Mouse (Mus musculus) heart, postnatal 0 days (tissue): ENCODE measurements around the gene Ccdc167. TPM values are rescaled to one million over a fixed set of nuclear protein-coding genes. Genes with fewer than 3 reads are reported as not detected.

Source experiments
- ATAC-seq: fragments of 200-750 bp; cut with Nextera tagmentation; 2 replicates; pipeline ENCODE4 v1.8.0; 2017; ENCODE audit warnings: low read depth, moderate number of reproducible peaks, moderate library complexity; ENCODE audit not compliant: insufficient read depth
- DNase-seq: peaks from one replicate; pipeline ENCODE4 v3.0.0-alpha.2; 2016; ENCODE audit warnings: low spot score
- H3K27ac ChIP-seq: fragments of 300-500 bp; sonication (generic); 2 replicates; pipeline ENCODE4 v1.5.1; 2014; ENCODE audit warnings: low read depth, mild to moderate bottlenecking
- H3K27me3 ChIP-seq: fragments of 300-500 bp; sonication (generic); 2 replicates; pipeline ENCODE4 v1.6.1; 2014; ENCODE audit warnings: low read length, mixed read lengths; ENCODE audit not compliant: control insufficient read depth, insufficient read depth
- H3K36me3 ChIP-seq: fragments of 300-500 bp; sonication (generic); replicated peaks from 2 replicates; pipeline ENCODE4 v1.6.1; 2014; ENCODE audit warnings: low read length, mixed read lengths; ENCODE audit not compliant: control insufficient read depth, insufficient read depth
- H3K4me1 ChIP-seq: fragments of 300-500 bp; sonication (generic); 2 replicates; pipeline ENCODE4 v1.6.1; 2014; ENCODE audit warnings: antibody characterized with exemption; ENCODE audit not compliant: control insufficient read depth, insufficient read depth
- H3K4me2 ChIP-seq: fragments of 300-500 bp; sonication (generic); 2 replicates; pipeline ENCODE4 v1.6.1; 2014; ENCODE audit warnings: low read depth, mild to moderate bottlenecking, low read length, moderate library complexity
- H3K4me3 ChIP-seq: fragments of 300-500 bp; sonication (generic); 2 replicates; pipeline ENCODE4 v1.5.1; 2014; ENCODE audit warnings: low read depth, low read length
- H3K9ac ChIP-seq: fragments of 300-500 bp; sonication (generic); replicated peaks from 2 replicates; pipeline ENCODE4 v1.6.1; 2014; ENCODE audit warnings: low read depth, low read length, mixed read lengths
- H3K9me3 ChIP-seq: fragments of 300-500 bp; sonication (generic); replicated peaks from 2 replicates; pipeline ENCODE4 v1.6.1; 2016; ENCODE audit warnings: low read length; ENCODE audit not compliant: control insufficient read depth
- CTCF ChIP-seq: IDR thresholded peaks from 2 replicates; pipeline ENCODE4 v1.5.1; 2016; ENCODE audit warnings: antibody characterized with exemption, control low read depth, low read depth
- EP300 ChIP-seq: IDR thresholded peaks from 2 replicates; pipeline ENCODE4 v1.6.1; 2016; ENCODE audit warnings: antibody characterized with exemption, low read depth
- WGBS: fragments of 180-500 bp; shearing (Covaris S2); extraction: QIAGEN DNeasy Blood & Tissue Kit; methylation state at CpG from one replicate; pipeline ENCODE4 v1.1.7; 2014; 5-methylcytosine and 5-hydroxymethylcytosine counted together
- polyA plus RNA-seq: library from polyadenylated mRNA; unstranded; fragments of >200 nt; fragmentation: Nextera tagmentation; extraction: Ambion mirVana; gene quantifications from 2 replicates; pipeline ENCODE4 v1.2.1, GENCODE M21; 2015
- total RNA-seq: library from RNA; depleted of rRNA; stranded (reverse); fragments of >200 nt; gene quantifications from 2 replicates; pipeline ENCODE4 v1.2.3, GENCODE M21; 2014; ENCODE audit warnings: low replicate concordance

The Ccdc167 gene
- total and polyA plus RNA-seq, 2 experiments from 2014 or later = 6.4 to 8.2 TPM

- Histone ChIP-seq H3K36me3 (no peaks in the 10 kb centered on the region), H3K4me3 (no peak overlapping the region), H3K4me1 (peaks cover 13% of the 10 kb centered on the region; the same call in 1 of the 2 replicates), H3K27ac (peak overlapping the region; percentile 4; the same call in 1 of the 2 replicates), H3K27me3 (no peaks in the 10 kb centered on the region), H3K4me2 (no peak overlapping the region), H3K9ac (no peak overlapping the region), H3K9me3 (no peaks in the 10 kb centered on the region)
- WGBS = 35% methylated on average over 15 of the region's 15 CpGs
- ATAC-seq (no peak), DNase-seq (no peak)
- TF ChIP-seq EP300 (no peak), CTCF (no peak)
Observed at GRCm38 (mm10) chr17:29736448-29737014, 19.7 kb upstream of the Ccdc167 start.

GRCm38 (mm10) chr17:29732522-29732921 is 15.7 kb upstream of the Ccdc167 start:
- no peaks in the 10 kb centered on the region for H3K36me3 ChIP-seq
- ATAC-seq (no peak), DNase-seq (no peak)
- no peak overlapping the region for H3K27ac ChIP-seq
- no peaks in the 10 kb centered on the region for H3K9me3 ChIP-seq
- no peak overlapping the region for H3K9ac ChIP-seq
- WGBS = 72% methylated on average over 2 of the region's 2 CpGs
- no peak overlapping the region for H3K4me3 ChIP-seq
- no peak overlapping the region for H3K4me2 ChIP-seq
- no peaks in the 10 kb centered on the region for H3K27me3 ChIP-seq
- no peak for TF ChIP-seq CTCF
- H3K4me1 ChIP-seq = peaks cover 12% of the 10 kb centered on the region

- no peak overlapping the region for H3K9ac ChIP-seq
- no peaks in the 10 kb centered on the region for H3K27me3 ChIP-seq
- 72% methylated on average over 6 of the region's 6 CpGs for WGBS
- no peak overlapping the region for H3K27ac ChIP-seq
- ATAC-seq (no peak), DNase-seq (no peak)
- no peak for TF ChIP-seq CTCF
- TF ChIP-seq EP300 = no peak
- H3K9me3 ChIP-seq = no peaks in the 10 kb centered on the region
- H3K36me3 ChIP-seq = no peaks in the 10 kb centered on the region
- no peak overlapping the region for H3K4me2 ChIP-seq
- H3K4me3 ChIP-seq = no peak overlapping the region
- H3K4me1 ChIP-seq = peaks cover 12% of the 10 kb centered on the region
Observed at GRCm38 (mm10) chr17:29731953-29732325, 15.1 kb upstream of the Ccdc167 start.

GRCm38 (mm10) chr17:29731266-29731952 is 14.6 kb upstream of the Ccdc167 start:
- H3K27ac ChIP-seq = 0 out of 2 replicates have a peak overlapping the region, but pooled peaks have one; percentile 28
- no peaks in the 10 kb centered on the region for H3K27me3 ChIP-seq
- H3K4me2 ChIP-seq = no peak overlapping the region
- H3K9me3 ChIP-seq = no peaks in the 10 kb centered on the region
- DNase-seq (no peak), ATAC-seq (no peak)
- no peak overlapping the region for H3K4me3 ChIP-seq
- H3K4me1 ChIP-seq = peaks cover 12% of the 10 kb centered on the region
- no peak overlapping the region for H3K9ac ChIP-seq
- 69% methylated on average over 12 of the region's 12 CpGs for WGBS
- TF ChIP-seq EP300 = no peak
- no peak for TF ChIP-seq CTCF
- H3K36me3 ChIP-seq = no peaks in the 10 kb centered on the region

GRCm38 (mm10) chr17:29730510-29731265 is 13.8 kb upstream of the Ccdc167 start:
- H3K4me2 ChIP-seq = no peak overlapping the region
- H3K9ac ChIP-seq = no peak overlapping the region
- 30% methylated on average over 13 of the region's 13 CpGs for WGBS
- DNase-seq = no peak
- TF ChIP-seq EP300 (no peak), CTCF (no peak)
- no peaks in the 10 kb centered on the region for H3K27me3 ChIP-seq
- no peak overlapping the region for H3K4me3 ChIP-seq
- peaks cover 12% of the 10 kb centered on the region for H3K4me1 ChIP-seq
- ATAC-seq = peak; percentile 80
- no peaks in the 10 kb centered on the region for H3K36me3 ChIP-seq
- H3K27ac ChIP-seq = 0 out of 2 replicates have a peak overlapping the region, but pooled peaks have one; percentile 28
- no peaks in the 10 kb centered on the region for H3K9me3 ChIP-seq
